Mouse (Mus musculus): ENCODE data around the gene Gm49776.
A peak's percentile ranks its signal among the peaks of the same experiment; 100 is the strongest.

The Gm49776 gene

DNA sequence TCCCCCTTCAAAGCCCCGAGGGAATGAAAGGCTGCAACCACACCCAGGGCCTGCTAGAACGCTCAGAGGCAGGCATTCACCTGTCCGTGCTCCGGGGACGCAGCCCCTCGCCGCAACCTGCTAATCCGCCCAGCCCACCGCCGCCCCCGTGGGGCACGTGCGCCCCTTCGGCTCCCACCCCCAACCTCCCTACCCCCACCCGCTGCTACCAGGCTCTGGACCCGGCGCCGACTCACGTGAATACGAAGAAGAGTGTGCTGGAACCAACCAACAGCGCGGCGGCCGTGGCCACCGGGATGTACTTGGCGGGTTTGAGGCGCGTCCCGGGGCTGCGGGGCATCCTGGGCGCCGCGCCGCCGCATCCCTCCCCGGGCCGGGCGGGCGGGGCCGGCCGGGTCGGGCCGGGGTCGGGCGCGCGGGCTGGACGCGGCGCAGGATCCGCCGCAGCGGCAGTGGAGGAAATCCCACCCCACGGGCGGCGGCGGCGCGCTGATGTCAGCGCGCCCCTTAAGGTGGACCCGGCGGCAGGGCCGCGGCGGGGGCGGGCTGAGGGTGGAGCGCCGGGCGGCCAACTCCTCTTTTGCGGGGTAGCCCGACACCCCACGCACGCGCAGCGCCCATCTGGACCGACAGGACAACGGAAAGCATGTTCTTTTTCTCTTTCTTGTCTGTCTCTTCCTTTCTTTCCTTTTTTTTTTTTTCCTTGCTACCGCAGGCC lies 23.3 kb downstream of the Gm49776 start, which contains the start of gene Zdhhc8:
Zdhhc8 (minus strand) TSS at position 466 of the 718 bp plus-strand sequence.
- DNase-seq (ENCODE audit: low spot score in 2 of 2) = peak in 1 of 2 experiments; percentile 73

DNA sequence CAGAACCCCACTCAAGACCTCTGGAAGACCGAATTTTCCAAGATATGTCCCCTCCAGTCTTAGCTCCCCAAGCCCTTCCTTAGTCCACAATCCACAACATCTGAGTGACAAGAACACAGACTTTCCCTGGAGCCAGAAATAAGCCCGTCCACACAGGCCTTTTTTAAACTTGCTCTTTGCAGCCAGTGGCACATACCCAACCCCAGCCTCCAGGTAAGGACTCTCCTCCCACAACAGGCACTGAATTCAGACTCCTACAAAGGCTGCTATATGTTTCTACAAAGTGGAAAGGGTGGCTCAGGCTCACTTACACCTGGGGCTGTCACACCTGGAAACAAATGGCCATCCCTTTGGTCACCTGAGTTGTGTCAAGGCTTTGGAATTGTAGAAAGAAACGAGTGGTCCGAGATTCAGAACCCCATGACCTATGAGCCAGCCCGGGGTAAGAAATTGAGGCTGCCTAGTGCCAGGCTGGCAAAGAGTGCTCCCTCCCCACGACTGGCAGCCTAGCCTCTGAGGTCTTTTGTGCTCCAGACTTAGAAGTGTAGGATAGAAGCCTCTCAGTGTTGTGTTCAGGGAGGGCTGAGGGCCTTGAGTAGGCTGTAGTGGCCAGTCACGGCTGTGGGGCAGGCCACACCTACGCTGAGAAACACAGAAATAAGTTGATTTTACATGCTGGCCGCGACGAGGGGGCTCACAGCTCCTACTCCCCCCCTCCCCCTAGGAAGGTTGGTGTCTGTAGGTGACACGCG lies 24.0 kb downstream of the Gm49776 start:
- no peak for DNase-seq (ENCODE audit: low spot score in 2 of 2)

DNA sequence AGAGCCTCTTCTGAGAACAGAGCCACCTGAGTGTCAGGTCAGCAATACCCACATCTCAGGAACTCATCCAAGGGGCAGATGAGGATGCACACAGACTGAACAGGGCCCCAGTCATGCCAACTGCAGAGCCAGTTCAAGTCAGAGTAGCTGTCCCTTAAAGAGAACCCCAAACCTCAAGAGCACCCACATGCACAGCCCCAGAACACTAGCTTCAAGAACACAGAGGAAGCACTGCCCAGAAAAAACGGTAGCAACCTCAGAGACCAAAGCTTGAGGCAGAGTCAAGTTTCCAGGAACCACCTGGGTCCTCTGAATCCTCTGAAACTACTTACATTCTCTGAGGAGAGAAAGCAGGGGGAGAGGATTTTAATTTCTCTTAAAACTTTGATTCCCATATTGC lies 24.7 kb downstream of the Gm49776 start:
- no peak for DNase-seq (ENCODE audit: low spot score in 2 of 2)

DNA sequence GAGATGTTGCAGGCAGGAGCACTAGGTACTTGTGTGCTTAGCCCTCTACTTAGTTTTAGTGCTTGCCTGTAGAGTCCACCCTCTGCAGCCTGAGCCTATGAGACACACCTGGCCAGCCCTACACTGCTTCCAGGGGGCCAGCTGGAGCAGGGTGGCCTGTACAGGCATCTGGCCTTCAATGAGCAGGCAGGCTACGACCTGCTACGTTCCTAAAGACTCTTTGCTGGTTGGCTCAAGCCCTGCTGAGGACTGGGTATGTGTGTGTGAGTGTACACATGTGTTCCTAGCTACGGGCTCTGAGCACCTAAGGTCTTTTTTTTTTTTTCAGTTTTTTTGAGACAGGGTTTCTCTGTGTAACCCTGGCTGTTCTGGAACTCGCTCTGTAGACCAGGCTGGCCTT lies 26.7 kb downstream of the Gm49776 start:
- no peak for DNase-seq (ENCODE audit: low spot score in 2 of 2)

DNA sequence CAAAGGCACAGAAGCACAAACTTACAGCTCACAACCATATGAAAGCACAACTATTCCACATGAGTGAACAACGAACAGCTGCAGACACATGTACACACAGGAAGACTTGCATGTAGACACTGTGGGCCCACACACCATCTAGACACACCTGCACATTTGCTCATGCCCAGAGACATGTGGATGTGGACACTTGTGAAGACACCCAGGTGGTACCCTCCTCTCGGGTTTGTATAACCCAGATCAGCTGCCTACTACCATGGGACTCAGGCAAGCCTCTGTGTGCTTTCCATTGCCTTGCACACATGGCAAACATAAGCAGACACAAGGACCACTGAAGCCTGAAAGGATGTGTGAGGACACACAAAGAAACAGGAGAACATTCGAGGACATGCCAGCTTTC lies 27.1 kb downstream of the Gm49776 start:
- no peak for DNase-seq (ENCODE audit: low spot score in 2 of 2)

DNA sequence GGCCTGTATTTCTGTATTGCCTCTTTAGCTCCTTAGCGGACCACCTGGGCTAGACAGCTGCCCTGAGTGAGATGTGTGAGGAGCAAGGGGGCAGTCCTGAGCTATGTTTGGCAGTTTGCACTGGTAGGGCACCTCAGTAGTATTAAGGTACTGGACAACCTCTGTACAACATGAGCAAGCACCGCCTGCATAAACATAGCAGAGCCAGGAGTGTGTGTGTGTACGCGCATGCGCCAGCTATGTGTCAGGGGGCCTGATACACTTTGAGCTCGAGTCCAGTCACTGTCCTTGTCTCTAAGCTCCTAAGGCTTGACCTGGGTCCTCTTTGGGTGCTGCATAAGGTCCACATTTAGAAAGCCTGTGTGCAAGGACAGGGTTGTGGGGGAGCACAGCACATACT lies 27.5 kb downstream of the Gm49776 start:
- no peak for DNase-seq (ENCODE audit: low spot score in 2 of 2)

DNA sequence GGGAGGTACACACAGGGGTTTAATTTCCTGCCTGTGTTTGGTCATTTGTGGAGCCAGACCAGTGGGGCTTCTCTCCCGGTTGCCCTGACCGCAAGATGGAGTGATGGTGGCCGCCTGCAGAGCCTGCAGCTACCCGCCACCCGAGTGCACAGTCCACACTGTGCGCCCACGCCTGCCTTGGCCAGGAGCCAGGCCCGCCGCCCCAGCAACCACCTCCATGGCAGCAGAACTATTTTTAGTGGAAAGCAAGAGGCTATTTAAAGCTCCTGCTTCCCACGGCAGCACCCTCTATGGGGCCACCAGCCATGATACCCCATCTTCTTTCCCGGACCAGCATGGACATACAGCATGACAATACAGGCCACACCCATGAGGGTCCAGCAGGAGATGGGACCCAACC lies 28.5 kb downstream of the Gm49776 start:
- DNase-seq (ENCODE audit: low spot score in 2 of 2) = peak in 1 of 2 experiments; percentile 61

DNA sequence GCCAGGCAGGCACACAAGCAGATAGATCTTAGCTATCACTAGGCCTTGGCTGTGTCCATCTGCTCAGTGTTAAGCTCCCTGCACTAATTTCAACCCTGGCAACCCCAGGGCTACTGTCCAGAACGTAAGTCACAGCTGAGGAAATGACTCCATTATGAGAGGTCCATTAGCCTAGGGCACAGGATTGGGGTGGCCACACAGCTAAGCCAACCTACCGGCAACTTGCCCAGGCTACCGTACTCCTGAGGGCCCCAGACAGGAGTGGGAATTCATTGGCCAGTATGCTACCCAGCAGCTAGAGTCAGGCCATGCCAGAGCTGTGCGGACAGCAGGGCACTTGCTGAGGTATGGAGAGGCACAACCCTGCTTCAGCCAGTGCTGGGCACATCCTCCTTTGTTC lies 29.3 kb downstream of the Gm49776 start:
- DNase-seq (ENCODE audit: low spot score in 2 of 2) = no peak

DNA sequence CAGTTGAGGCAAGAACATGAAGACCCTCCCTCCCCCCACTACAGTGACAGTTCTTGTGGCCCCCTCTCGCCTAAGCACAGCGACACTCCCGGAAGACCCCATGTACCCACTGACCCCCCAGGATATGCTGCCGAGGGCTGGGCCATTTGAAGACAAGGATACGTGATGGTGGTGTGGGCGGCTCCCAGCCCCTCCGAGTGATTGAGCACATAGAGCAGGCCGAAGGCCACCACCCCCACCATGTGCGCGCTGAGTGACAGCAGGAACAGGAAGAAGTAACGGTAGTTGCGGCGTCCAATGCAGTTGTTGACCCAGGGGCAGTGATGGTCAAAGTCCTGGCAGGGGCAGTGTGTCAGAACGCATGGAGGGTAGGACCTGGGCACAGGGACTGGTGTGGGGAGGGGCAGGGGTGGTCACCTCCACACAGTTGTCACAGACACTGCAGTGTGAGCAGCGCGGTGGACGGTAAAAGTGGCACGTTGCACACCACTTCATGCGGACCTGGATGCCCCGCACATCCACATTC lies 30.2 kb downstream of the Gm49776 start:
- no peak for DNase-seq (ENCODE audit: low spot score in 2 of 2)

DNA sequence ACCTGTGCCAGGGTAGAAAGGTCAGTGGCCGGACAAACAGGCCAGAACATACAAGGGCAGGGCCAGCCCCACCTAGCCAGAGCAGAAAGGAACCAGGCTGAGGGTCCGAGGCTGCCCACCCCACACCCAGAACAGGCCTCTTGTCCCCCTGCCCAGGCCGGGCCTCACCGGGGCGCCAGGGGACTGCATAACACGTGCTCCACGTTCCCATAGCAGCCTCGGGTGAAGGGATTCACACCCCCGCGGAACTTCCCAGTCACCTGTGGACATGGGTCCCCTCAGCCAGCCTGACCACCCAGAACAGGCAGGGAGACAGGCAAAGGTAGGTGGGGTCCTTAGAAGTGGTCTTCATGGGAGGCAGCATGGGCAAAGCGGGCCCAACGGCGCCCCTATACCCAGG lies 30.9 kb downstream of the Gm49776 start:
- DNase-seq (ENCODE audit: low spot score in 2 of 2) = no peak

DNA sequence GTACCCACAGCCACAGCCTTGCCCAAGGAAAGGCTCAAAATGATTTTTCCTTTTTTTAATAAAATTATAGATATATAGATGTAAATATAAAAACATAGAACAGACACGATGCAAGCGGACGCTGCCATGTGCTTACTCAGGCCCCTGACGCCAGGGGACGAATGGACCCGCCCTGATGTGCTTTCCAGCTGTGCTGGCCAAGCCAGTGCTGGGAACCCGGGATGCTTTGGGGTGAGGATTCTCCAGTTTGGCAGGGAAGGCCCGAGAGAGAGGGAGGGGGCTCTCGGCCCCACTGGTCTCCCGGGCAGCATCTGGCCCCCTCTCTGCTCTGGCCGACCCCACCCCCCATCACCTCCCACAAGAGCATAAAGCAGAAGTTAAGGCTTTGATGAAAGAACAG lies 35.9 kb downstream of the Gm49776 start:
- no peak for DNase-seq (ENCODE audit: low spot score in 2 of 2)

DNA sequence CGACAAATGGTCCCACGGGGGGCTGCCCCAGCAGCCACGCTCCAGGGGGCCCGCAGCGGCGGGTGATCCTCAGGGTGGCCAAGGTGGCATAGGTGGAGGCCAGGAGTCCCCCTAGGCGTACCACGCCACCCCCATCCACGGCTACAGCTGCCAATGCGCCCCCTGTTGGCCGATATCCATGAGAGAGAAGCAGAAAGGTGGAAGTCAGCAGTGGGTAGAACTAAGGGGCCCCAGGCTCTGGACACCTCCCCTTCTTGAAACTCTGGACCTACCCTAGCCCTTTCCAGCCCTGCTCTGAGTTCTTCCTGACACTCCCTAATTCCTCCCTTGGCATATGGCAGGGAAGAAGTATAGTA lies 36.6 kb downstream of the Gm49776 start:
- DNase-seq (ENCODE audit: low spot score in 2 of 2) = no peak

DNA sequence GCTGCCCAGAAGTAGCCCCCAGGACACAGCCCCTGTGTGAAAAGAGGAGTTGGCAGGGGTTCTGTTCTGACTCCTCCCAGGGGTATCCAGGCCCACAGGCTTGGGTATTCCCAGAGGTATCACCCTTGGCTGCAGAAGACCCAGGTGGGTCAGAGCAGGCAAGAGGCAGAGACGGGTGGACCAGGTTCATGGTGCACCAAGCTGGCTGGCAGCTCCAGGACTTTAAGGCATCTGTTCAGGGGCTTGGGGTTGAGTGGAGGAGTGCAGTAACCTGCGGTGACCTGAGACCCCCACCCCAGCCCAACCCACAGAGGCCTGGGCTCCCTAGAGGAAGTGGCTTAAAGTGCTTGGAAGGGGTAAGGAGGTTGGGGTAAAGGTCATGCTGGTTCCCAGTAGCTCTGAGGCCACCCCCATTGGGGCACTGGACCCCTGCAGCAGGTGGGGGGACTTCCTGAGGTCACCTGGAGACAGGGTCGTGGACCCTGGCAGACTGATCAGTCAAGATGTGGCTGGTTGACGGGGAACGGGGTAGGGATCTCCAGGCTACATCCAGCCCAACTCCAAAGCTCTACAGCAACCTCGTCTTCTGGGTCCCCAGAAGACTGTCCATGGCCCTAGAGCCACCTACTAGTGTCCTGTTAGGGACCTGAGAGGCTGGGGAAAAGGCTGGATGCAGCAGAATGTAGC lies 37.1 kb downstream of the Gm49776 start:
- no peak for DNase-seq (ENCODE audit: low spot score in 2 of 2)

DNA sequence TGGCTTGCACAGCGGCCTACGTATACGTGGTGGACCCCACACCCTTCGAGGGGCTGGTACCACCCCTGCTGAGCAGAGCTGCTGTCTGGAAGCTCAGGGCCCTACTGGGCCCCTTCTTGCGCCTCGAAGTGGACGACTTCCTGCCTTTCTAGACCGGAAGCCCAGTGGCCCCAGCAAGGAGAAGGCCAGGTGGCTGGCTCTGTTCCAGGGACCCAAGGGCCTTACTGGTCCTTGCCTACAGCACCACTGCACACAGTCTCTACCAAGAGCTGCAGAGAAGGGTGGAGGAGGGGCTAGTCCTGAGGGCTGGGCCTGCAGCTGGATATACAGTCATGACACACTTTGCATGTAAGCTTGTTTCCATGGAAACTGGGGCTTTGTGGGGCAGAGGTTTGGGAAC lies 38.1 kb downstream of the Gm49776 start:
- no peak for DNase-seq (ENCODE audit: low spot score in 2 of 2)

DNA sequence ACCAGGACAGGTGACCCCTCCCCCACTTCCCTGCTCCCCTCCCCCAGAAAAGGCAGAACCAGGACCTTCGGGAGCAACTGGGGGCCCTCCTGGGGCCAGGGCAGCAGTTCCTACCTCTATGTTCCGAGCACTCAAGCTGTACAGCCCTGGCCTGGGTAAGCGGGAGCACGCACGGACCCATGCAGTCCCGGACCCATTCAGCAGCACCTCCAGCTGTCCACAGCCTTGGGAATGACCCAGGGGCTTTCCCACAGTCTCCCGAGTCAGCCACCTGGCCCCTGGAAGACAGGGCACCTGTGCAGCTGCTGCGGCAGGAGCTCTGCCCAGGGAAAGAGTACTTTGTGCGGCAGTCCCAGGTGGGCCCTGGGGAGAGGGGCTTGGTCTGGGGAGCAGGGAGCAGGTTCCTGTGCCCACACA lies 39.5 kb downstream of the Gm49776 start:
- no peak for DNase-seq (ENCODE audit: low spot score in 2 of 2)

DNA sequence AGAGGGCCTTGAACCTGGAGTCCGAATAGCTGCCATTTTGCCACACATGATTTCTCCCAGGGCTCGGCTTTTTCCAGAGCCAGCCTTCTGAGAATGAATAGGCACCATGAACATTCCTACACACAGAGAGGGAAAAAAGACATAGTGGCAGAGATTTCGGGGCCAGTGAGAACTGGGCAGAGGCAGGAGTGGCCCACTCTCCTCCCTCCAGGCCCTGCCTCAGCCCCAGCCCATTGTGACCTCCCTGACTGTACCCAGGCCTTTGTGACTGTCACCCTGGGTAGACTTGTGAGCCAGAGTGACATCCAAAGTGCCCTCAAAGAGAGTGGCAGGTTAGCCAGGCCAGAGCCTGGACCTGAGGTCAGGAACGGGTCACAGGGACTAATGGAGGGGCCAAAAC lies 40.5 kb downstream of the Gm49776 start, which contains the start of gene Ccdc188:
Ccdc188 (plus strand) TSS at position 301 of the 400 bp plus-strand sequence.
- no peak for DNase-seq (ENCODE audit: low spot score in 2 of 2)

DNA sequence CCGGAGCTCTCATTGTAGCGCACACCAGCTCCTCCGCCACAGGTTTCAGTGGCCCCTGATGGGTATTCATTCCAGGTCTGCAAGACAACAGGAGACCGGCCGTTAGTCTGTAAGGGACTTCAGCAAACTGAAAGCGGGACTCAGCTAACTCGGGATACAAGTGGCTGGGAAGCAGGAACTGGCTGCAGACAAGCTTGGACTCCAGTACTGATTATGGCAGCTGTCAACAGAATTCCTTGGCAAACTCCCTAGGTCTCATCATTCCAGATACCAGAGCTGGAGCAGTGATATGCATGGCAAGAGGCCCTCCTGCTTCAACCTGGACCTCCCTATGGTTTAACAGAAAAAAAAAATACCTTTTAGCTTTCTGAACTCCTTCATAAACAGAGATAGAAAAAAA lies 43.3 kb downstream of the Gm49776 start:
- no peak for DNase-seq (ENCODE audit: low spot score in 2 of 2)

DNA sequence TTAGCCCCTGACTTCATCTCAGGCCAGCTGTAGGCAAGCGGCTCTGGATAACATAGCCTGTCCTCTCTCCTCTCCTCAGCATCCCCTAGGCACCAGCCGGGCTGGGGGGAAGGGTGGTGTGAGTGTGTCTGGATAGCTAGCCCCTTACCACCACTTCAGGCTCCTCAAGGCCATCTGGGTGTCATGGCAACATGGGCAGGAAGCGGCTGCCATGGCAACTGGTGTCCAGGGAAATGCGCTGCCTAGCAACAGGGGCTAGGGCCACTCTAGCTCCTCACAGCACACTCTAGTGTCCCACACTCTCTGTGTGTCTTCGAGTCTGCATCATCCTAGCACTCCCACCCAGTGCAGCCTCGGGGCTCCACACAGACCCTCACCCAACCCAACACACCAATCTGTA lies 44.4 kb downstream of the Gm49776 start:
- no peak for DNase-seq (ENCODE audit: low spot score in 2 of 2)

DNA sequence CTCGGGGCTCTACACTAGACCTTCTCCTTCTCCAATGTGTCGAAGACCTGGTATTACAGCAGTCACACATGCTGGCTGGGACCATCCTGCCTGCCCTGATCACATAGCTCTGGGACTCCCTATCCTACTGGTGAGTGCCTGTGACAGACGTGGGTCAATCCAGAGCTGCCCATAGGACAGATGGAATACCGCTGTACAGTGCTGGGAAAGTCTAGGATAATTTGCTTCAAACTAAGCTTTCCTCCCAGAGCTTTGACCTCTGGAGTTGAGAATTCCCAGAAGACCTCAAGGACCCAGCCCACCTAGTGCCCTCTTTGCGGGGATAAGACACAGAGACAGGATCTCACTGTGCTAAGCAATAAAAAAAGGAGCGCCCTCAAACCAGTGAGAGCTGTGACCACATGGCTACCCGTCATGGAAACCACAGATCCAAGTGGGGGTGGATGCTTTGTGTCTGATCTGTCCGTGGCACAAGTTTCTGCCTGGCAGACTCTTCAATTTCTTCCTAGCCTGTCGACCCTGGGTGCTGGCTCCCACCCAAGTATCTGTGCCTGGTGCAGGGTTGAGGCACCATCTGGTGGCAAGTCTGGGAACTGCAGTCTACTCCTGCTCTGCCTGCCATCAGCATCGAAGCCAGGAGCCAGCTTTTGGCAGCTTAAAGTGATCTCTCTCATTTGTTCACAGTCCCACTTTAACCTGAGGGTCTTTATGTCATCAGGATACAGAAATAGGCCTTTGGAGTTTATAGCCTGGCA lies 46.5 kb downstream of the Gm49776 start:
- DNase-seq (ENCODE audit: low spot score in 2 of 2) = peak; percentile 65 to 77

DNA sequence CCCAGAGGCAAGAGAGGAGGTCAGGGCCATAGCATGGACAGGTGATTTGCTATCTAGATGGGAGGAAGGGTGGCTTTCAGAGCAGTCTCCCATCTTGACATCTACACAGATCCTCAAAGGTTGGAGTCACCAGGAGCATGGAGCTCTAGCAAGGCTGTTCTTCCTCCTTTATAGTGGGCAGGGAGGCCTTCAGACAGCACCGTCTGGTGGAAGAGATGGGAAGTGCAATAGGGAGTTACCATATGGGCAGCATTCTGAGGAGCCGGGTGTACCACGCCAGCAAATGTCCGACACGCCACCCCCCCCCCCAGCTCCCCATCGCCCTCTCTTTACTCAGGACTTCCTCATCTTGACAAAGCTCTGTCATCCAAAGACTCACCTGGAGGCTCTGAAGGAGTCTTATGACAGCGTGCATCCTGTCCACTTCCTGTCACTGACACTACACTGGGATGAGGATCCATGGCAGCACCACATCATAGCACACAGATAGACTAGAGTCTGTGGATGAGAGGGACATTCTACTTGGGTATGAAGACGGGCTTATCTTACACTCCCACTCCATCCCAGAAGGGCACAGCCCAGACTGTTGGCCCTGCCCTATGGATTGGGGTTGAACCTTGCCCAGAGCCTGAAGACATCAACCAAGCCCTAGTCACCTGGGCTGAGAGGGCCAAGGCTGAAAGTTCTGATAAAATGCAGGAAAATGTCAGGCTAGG lies 47.3 kb downstream of the Gm49776 start:
- no peak for DNase-seq (ENCODE audit: low spot score in 2 of 2)

DNA sequence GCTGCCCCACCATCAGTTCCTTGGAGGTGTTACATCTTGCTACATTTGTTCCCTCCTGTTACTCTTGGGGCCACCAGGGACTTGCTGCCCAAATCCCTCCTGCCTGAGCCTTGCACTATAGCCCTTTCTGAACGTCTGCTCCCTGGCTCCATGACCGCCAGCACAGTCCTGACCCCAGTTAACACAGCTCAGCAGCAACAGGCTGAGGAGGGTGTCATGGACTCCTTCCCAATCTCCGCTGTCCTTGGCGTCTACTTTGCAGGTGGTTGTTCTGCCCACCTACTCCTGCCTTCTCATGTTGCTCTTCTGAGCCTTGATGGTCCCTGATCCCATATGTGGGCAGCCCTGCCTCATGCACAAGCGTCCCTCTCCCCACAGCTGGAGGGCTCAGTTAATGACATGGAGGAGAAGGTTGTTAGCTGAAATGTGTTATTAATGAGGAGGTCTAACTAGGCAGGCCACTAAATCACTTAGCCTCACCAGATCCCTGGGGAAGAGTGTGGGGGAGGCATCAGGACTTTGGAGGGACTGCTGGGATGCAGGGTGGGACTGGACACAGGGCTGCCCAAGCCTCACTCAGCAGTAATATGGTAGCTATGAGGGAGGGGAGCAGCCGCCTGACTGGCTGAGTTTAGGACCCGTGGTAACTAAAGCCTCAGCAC lies 54.6 kb downstream of the Gm49776 start:
- DNase-seq (ENCODE audit: low spot score in 2 of 2) = no peak

Measured in heart, adult 9 months (tissue).